Mouse (Mus musculus) frontal cortex, postnatal 25 days (tissue): ENCODE measurements at regions not wholly inside any gene's neighbourhood (a gene's known extent, or its start where the extent isn't known, plus 50 kb on each side); places are given as distances from the start of the nearest gene placed in this dataset.
"Not testable (repeated sequence)": the region's sequence is repeated elsewhere in the genome, so short reads cannot be mapped to it uniquely, and the experiment has no call there.

Experiments used
- DNase-seq, 2 experiments: peaks; one replicate each; pipeline ENCODE4 v3.0.0; 2022; ENCODE audit warnings: low spot score in 2 of 2

GRCm38 (mm10) chr11:20390622-20391021 lies 58.1 kb upstream of the Slc1a4 start:
- no peak for DNase-seq

DNA sequence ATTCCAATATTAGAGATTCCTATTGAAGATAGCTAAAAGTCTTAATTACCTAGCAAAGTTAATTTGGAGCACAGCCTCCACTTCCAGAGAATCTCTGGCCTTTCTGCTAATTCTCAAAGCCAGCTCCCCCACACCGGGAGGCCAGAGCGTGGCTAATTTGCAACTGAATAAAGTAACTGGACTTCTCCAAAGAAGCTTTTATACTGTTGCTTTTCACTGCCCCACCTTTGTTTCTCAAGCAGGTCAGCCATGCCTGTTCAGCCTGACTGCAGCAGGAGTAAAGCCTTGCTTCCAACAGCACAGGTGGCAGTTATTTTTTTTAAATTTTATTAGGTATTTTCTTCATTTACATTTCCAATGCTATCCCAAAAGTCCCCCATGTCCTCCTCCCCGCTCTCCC lies 60.8 kb upstream of the Slc1a4 start:
- DNase-seq: not testable (repeated sequence)

- not testable (repeated sequence) for DNase-seq
Measured at GRCm38 (mm10) chr11:20393807-20394206, 61.3 kb upstream of the Slc1a4 start.

DNA sequence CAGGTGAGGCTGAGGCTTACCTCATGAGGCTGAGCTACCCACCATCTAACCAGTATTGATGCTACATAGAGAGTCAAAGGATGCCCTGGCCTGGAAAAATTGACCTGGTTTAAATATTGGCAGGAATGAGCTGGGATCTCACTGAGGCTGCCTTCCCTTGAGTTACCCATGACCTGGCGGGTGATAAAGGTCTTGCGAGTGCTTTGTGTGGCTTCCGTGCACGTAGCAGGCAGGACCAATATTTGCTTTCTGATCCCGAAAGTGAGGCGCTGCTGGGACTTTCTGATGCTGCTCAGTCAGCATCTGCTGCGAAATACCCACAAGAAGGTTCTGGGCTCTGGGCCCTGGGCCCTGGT lies 63.3 kb upstream of the Slc1a4 start:
- no peak for DNase-seq

DNA sequence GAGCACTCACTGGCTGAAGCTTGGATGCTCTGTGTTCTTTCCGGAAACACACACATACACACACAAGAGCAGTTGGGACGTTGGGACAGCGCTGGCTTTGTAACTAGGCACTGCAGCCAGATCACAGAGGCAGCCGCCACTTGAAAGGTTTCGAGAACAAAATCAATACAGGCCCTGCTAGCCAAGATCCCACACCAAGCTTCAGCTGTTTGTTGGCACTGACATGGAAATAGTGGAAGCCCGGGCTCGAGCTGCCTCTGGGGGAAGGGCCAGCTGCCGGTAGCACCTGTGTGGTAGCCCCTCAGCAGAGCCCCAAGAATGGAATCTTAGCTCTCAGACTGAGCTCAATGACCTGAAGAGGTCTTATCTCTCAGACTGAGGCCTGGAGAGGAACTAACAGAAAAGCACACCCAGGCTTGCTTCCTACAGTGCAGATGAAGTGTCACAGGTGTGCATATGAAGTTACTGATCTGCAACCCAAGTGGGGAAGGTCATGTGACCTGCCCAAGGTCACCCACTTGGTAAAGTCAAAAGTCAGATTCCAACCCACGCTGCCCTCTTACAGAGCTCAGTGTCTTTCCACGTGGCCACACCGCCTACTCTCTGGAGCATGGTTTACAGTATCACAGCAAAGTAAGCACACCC lies 63.8 kb upstream of the Slc1a4 start:
- DNase-seq: peak in 1 of 2 experiments; percentile 8

DNA sequence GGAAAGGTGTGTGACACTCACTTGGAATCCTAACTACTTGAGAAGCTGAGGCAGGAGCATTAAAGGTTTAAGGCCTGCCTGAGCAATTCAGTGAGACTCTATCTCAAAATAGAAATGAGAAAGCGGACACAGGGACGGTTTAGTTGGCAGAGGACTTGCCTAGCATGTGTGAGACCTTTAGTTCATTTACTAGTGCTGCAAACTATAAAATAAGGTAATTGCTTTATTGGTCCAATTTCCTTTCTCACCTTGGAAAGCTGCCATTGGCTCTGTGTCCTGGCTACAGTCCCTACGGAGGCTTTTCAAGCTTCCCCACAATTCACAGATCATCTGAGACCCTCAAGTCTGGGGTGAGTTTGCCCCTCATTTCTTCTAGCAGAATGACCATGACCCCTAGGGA lies 64.4 kb upstream of the Slc1a4 start:
- no peak for DNase-seq

GRCm38 (mm10) chr11:20400302-20401234 lies 68.1 kb upstream of the Slc1a4 start:
- peak; percentile 55 to 77 for DNase-seq

DNA sequence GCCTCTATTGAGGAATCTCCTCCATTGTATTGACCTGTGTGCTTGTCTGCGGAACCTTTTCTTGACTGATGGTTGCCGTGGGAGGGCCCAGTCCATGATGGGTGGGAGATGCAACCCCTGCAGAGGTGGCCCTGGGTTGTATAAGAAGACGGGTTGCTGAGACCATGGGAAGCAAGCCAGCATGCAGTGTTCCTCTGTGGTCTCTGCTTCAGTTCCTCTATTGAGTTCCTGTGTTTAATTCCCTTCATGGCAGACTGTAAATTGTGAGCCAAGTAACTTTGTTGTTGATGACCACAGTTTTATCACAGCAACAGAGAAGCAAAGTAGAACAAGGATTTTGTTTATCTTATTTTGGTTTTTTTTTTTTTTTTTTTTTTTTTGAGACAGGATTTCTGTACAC lies 70.9 kb upstream of the Slc1a4 start:
- no peak for DNase-seq

GRCm38 (mm10) chr11:20404476-20404875 lies 72.0 kb upstream of the Slc1a4 start:
- no peak for DNase-seq

DNA sequence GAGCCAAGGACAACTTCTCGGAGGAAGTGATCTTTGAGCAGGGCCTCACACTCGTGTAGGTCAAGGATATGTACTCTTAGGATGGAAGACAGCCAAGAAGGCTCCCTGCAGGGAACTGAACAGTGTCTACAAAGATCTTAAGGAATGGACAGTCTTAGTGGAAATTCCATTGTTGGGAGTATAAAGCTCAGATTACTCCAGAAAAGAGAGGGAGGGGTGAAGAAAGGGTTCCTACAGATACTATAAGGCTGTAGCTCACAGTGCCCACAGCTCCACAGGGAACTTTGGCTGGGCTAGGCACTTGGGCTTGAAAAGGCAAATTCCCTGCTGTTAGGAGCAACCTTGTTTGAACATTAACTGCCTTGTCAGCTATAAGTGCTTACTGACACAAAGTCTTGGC lies 85.6 kb upstream of the Slc1a4 start:
- DNase-seq: no peak

DNA sequence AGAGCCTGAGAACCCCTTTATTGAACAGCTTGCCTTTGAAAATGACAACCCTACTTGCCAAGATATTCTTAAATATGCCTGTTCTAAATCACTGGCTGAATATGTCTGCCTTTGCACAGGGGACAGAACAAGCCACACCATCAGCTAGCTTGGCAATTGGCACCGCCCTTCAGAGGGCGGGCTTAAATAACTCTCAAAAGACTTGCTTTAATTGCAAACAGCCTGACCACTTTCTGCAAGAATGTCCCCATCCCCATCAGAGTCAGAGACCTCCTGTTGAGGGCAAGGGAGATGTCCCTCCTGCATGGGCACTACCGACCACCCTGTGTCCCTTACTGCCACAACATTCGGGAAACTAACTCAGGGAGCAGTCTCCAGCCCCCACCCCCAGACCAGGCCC lies 88.4 kb upstream of the Slc1a4 start:
- DNase-seq: no peak

DNA sequence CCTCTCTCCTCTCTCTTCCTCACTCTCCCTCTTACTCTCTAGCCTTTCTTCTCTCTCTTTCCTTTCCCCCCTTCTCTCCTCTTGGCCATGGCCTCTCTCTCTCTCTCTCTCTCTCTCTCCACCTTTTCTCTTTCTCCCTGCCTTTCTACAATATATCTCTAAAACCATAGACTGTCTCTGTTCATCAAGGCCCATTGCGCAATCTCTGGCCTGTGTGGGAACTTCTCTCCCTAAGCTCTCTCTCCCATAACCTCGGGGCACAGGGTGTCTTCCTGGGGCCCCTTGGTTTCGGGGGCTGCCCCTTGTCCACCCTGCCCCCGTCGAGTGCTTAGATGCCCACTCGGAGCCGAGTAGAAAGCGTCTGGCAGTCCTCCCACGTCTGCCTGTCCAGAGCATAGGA lies 103.5 kb upstream of the Slc1a4 start:
- DNase-seq: no peak

GRCm38 (mm10) chr11:20442476-20442875 lies 100.6 kb upstream of the Sertad2 start:
- no peak for DNase-seq

DNA sequence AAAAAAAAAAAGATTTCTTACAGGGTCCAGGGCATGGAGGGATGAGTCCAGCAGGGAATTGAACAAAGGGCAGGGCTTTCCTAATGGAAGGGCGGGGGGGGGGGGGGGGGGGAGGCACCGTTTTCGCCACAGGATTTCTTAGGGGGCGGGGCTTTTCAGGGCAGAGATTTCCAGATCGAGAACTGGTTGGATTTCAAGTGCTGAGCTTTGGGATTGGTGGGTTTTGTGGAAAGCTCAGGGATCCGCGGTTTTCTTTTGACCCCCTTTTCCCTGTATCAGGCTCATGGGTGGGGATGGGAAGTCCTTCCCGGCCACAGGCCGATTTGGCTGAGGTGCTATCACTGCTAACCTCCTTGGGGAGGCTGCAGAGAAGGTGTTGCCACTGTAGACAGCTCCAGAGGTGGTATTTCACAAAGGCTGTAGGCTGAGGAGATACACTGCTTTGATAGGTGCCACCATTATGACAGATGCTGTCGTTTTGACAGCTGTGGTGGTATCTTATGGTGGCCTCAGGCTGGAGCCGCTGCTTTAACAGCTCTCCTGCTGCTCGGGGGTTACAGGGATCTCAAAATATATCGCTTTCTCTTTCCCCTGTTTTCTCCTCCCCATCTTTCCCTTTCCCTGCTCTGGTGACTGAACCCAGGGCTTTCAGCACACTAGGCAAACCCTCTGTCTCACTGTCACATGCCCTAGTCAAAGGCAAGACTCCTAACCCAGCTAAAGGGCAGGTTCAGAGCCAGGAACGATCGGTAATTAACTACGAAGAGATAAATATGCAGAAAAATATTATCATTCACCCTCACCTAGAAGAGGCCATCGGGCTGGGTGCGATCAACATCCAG lies 97.8 kb upstream of the Sertad2 start:
- DNase-seq: no peak

DNA sequence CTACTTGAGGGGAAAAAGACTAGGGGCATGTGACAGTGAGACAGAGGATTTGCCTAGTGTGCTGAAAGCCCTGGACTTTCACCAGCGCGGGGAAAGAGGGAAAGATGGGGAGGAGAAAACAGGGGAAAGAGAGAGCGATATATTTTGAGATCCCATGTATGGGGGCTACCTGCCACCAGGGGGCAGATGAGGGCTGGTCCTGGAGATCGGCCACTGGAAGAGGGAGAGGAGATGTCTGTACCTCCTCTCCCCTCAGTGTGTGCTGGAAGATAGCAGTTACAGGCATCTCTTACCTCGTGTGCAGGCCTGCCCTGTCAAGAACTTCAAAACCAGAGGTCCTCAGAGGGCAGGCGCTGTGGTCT lies 97.2 kb upstream of the Sertad2 start:
- DNase-seq: peak in 1 of 2 experiments; percentile 47

GRCm38 (mm10) chr11:20452901-20453300 lies 90.2 kb upstream of the Sertad2 start:
- no peak for DNase-seq

DNA sequence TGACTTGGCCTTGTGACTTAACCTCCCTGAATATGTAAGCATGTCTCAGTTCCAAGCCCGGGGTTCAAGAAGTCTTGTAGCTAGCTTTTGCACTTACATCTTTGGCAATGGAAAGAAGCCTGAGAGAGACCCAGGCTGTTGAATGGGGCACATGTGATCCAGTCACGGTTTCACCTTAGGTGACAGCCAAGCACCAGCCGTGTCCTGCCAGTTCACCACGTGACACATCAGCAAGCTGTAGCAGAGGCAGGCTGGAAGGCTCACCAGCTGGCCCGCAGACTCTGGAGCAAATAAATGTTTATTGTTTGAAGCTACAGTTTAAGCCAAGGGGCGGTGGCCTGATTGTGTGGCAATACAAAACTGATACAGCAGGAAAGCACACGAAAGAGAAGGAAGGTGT lies 89.3 kb upstream of the Sertad2 start:
- no peak for DNase-seq

DNA sequence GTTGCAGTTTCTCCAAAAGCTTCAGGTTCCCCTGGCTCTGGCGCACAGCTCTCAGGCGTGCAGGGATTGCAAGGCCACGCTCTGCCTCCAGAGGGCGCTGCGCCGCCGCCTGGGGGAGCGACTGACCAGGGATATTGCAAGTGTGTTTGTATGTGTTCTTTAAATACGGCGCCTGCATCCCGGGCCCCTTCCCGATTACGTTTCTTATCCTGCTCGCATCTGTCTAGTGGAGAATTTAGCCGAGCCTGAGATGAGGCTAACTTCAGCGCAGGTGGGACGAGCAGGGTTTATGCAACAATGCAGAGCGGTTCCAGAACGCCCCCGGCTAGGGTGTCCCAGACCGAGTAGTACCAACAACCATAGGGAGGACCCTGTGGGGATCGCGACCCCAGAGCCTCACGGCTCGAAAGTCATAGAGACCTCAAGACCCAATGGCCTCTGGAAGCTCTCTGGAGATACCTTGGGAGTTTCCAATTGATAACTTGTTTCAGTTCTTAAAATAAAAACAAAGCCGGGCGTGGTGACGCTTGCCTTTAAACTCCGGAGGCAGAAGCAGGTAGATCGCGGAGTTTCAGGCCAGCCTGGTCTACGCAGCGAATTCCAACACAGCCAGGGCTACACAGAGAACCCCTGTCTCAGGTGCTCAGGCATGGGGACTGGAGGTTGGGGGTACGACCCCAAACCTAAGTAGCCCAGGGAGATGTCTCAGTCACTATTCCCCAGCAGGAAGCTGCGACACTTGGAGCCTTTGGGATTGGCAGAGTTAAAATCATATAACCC lies 87.8 kb upstream of the Sertad2 start:
- DNase-seq: peak; percentile 76 to 82

- DNase-seq: no peak
Measured at GRCm38 (mm10) chr11:20455865-20456648, 87.0 kb upstream of the Sertad2 start.

- no peak for DNase-seq
Measured at GRCm38 (mm10) chr11:20459140-20459539, 83.9 kb upstream of the Sertad2 start.

- DNase-seq: no peak
Measured at GRCm38 (mm10) chr11:20460501-20460921, 82.5 kb upstream of the Sertad2 start.
